Comparison of ENCODE assay signal across 18 mouse cellular contexts in the genomic region with DNA sequence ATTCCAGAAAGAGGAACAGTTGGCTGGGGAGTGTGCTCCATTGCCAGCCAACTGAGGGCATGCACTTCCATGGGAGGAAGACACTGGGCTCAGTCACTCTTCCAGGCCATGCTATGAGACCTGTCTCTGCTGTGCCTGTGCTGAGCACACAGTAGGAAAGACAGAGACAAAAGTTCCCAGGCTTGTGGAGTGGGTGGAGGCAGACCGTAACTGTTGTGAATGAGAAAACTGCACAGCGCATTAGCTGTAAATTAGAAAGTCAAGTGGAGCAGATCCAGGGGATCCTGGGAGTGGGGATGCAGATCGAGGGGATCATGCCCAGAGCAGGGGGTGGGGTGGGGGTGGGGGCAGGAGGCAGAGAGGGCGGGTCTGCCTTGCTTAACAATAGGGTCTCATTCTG. TPM values are rescaled to one million over a fixed set of nuclear protein-coding genes. Genes with fewer than 3 reads are reported as not detected.
"Had no signal": no experiment of that assay in that cellular context is flagged by ENCODE, and none has a peak within 500 bp of the region (broad histone marks: within the 10 kb centered on the region; RNA-seq: fewer than 3 reads in every experiment).

No protein-coding gene starts in this region.

- DNase-seq: layer of hippocampus, postnatal 36 days; left cerebral cortex, postnatal 4 days; liver, postnatal 0 days had no signal

- H3K27ac ChIP-seq: kidney, postnatal 0 days; limb, embryonic 12.5 days; limb, embryonic 15.5 days; liver, embryonic 14.5 days; macrophage; midbrain, embryonic 13.5 days; stomach, postnatal 0 days had no signal

- H3K9ac ChIP-seq: limb, embryonic 12.5 days; limb, embryonic 15.5 days; liver, embryonic 14.5 days; liver, postnatal 0 days; lung, embryonic 14.5 days; midbrain, embryonic 13.5 days had no signal

- H3K9me3 ChIP-seq: limb, embryonic 12.5 days; limb, embryonic 15.5 days; midbrain, embryonic 13.5 days had no signal

- ATAC-seq: liver, postnatal 0 days had no signal

- H3K4me2 ChIP-seq: limb, embryonic 12.5 days; limb, embryonic 15.5 days; midbrain, embryonic 13.5 days had no signal

- H3K4me3 ChIP-seq: limb, embryonic 12.5 days; limb, embryonic 15.5 days; midbrain, embryonic 13.5 days had no signal

RNA-seq across cellular contexts. Expression of gene Bglap, which starts 55.3 kb away (rescaled TPM):
- total RNA-seq: layer of hippocampus, postnatal 36 days; left cerebral cortex, postnatal 4 days; midbrain, postnatal 0 days had no signal
- polyA plus RNA-seq: kidney, postnatal 0 days; limb, embryonic 12.5 days; liver, embryonic 11.5 days; liver, embryonic 14.5 days; liver, postnatal 0 days; lung, embryonic 14.5 days; lung, postnatal 0 days; macrophage; midbrain, embryonic 13.5 days; midbrain, postnatal 0 days; neural tube, embryonic 11.5 days; neural tube, embryonic 14.5 days; small intestine, adult 2 months; stomach, embryonic 14.5 days had no signal
